Mouse (Mus musculus) heart, postnatal 25 days (tissue): ENCODE results near the gene Frmd4a. TPM values are rescaled to one million over a fixed set of nuclear protein-coding genes. Genes with fewer than 3 reads are reported as not detected.
"Not testable (repeated sequence)": the region's sequence is repeated elsewhere in the genome, so short reads cannot be mapped to it uniquely, and the experiment has no call there.

ENCODE experiments used
- DNase-seq: peaks from one replicate; pipeline ENCODE4 v3.0.0; 2022; ENCODE audit warnings: low spot score
- intact Hi-C: fragments of 180-260 bp; cut with DNase I; formaldehyde crosslinking; loops from one replicate; pipeline ENCODE4 v1.15.1; 2025
- total RNA-seq, 2 experiments: library from RNA; stranded (reverse); gene quantifications; 2 replicates each; pipeline ENCODE4 v1.2.3; 2021

The Frmd4a gene
- total RNA-seq, 2 experiments from 2014 or later, result 21.6 to 31.3 TPM

DNA sequence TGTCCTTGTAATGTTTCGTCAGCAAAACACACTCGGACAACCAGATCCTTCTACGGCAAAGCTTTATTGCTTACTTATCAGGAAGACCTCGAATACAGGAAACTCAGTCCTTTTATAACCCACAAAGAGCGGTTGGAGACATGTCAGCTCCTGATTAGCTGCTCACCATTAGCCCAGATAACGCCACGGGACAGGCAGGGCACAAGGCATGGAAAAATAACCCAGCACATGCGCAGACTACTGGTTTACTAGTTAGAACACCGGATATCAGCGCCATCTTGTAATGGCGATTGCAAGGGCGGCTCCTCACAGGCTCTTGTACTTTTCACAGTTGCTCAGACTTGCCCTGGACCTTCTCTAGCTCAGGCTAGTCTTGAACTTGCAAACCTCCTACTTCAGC, 241.3 kb downstream of the Frmd4a start:
- DNase-seq, intact Hi-C loops: not testable (repeated sequence)

DNA sequence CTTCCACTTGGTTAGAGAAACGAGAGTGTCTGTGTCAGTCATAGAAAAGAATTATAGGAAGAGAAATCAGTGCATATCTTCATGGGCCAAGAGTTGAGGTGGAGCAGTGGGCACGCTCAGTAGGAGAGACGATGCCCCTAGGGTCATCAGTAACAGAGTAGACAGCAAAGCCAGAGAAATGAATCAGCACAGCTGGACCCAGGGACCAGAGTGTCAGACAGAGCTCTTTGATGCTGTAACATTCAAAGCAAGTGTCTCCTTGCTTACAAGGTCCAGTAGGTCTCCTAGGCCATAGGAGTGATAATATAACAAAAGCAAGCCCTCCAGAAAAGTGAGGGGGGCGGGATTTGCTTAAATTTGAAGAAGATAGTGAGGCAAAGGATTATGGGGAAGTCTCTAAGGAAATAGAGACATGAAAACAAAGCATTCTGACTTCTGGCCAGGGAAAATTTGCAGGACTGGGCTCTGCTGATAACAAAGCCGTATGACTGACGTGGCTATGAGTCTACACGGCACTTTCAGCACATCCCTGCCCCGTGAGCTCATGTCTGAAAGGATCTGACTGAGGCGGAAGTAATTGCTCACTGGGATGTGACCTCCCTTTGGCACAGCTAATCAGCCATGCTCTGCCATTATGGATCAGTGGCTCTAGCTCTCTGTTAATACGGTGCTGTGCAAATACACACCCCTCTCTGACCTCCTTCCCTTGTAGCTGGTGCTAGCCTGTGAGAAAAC, 243.0 kb downstream of the Frmd4a start:
- no peak for DNase-seq
- intact Hi-C loops, result no loop called here

DNA sequence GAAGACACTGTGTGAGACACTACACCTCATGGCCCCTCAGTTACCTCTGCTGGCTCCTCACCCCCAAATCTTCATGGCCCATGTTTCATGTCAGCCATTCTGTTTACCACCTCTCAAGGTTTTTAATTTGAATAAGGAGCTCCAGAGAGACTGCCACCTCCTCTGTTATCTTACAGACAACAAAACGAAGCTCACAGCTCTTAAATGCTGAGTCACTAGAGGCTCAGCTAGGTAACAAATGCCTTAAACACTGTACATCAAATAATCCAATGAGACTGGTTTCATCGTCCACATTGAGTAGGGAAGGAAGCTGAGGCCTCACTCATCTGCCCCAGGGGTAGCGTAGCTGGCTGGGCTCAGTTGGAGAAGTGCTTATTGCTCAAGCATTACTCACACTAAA, 245.2 kb downstream of the Frmd4a start:
- no peak for DNase-seq
- intact Hi-C loops, result no loop called here

DNA sequence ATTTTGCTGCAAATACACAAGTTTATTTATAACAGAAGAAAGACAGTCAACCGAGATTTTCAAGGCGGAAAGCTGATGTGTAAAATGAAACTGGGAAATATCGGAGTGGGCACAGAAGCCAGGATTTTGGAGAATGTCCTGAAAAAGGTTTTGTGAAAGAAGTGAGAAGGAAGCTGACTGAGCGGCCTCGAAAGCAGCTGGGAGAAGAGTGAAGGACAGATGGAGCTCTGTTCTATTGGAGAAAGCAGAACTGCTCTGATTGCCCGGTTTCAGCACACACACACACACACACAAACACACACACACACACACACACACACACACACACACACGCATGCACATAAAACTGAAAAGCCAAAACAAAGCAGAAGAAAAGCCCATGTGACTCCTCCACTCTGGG, 249.9 kb downstream of the Frmd4a start:
- DNase-seq, result no peak
- intact Hi-C loops, result no loop called here

DNA sequence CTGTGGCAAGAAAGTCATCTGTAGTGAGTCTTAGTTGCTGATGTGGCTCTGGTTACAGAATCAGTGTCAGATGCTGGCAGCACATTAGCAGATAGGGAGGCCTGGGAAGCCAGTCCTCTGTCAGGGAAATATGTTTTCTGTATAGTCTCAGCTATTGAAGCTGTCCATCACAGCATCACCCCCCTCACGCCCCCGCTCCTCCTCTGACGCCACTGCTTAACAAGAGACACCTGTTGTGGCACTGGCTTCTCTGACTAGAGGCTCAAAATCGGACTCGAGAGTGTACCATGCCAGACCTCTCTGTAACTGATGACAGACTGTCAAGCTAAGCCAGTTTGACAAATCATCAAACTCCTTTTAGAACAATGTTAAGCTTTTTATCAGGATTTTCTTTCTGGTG, 265.3 kb downstream of the Frmd4a start:
- intact Hi-C loops, result no loop called here
- DNase-seq, result no peak

DNA sequence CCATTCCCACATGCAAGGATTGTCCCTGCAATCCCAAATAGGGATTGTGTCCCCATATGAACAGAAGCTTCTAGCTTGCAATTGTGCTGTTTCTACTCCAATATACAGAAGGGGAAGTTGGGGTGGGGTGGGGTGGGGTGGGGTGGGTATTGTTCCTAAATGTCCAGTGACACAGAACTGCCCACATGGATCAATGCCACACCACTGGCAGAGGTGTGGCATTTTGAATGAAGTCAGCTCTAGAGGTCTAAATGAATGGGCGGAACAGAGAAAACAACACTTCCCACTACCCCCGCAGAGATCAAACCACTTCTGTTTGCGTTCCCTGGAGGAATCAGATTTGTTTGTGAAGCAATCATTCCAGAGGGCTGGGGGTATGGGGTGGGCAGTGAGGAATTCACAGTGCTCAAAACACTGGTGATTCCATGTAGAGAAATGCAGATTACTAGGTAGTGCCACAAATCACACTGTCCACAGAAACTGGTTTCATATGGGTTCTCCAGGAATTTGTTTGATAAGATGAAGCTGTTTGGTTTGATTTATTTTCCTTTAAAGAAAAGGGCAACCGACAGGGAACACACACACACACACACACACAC, 268.3 kb downstream of the Frmd4a start:
- intact Hi-C loops, result no loop called here
- DNase-seq, result no peak

DNA sequence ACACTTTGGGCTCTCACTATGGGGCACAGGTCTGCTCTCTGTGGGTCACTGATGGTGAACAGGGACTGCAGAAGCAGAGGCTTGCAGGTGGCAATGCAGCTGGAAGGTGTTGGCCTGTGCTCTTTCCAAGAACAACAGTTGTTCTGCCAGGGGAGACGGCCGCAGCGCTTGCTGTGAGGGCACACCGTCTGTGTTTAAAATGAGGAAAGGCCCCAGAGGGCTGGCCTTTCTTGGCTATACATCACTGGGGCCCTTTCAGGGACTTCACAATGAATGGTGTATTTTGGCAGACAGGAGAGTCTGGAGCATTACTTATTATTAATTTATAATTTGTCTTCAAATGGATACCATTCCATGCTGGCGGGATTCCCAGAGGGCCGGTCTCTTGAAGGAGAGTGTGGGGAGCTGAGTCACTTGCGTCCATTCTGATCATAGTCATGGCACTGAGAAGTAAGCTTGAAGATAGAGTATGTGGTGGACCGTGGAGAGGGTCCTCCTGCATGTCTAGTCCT, 268.9 kb downstream of the Frmd4a start:
- DNase-seq, result no peak
- intact Hi-C loops, result no loop called here

DNA sequence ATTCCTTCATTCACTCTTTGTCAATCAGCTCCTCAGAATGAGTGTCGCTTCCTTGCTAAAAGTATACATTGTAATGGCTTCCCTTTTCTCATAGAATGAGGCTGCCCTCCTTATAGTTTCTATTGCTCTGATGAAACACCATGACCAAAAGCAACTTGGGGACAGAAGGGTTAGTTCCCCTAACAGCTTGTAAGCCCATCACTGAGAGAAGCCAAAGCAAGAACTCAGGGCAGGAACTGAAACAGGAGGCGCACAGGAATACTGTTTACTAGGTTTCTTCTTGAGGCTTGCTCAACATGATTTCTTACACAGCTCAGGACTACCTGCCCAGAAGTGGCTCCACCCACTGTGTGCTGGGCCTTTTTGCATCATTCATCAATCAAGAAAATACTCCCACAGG, 273.0 kb downstream of the Frmd4a start:
- intact Hi-C loops, result no loop called here
- DNase-seq, result no peak

DNA sequence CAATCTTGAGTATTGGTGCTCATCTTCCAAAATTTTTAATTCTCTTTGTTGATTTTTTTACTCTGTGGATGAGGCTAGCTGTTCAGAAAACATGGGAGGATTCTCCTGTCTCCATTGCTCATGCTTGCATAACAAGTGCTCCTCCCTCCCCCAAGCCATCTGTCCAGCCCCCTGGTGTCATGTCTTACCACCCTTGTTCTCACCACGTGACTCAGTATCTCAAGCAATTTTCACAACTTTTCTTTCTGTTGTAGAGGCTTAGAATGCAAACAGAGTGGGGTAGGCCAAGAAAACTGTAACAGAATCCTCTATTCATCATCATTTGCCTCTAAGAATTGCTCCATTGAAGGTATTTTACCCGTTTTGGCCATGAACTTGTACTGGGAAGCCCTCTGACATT, 273.6 kb downstream of the Frmd4a start:
- DNase-seq, result no peak

DNA sequence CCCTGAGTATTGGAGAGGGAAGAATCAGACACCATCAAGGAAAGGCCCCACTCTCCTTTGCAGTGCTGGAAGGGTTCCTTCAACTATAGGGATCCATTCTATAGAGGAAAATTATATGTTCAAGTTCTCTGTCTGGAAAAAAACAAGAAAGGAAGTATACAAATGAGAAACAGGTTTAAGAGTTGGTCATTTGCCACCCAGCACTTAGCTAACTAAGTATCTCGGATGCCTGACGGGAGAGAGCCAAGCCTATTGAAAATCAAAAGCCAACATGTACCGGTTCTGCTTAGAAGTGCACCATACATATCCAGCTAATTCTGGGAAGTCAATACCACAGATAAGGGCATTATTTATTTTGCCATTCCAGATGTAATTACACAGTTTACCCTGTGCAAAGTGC, 274.2 kb downstream of the Frmd4a start:
- intact Hi-C loops, result no loop called here

More for the DNA sequence above, 273.6 kb downstream of the Frmd4a start:
- intact Hi-C loops, result no loop called here

DNA sequence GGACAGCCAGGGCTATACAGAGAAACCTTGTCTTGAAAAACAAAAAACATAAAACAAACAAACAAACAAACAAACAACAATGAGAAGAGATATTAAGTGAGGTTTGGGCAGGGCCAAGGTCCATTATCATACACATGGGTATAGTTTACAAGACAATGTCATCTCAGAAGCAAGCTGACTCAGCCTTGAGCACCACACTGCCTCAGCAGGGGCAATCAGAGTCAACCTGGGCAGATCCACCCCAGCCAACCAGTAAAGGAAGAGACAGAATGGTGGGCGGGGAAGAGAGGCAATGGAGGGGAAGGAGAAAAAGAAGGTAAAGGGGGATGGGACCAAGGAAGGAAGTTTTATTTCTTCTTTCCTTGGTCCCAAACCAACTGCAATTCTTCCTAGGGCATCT, 276.2 kb downstream of the Frmd4a start:
- no peak for DNase-seq
- intact Hi-C loops, result no loop called here

More for the DNA sequence above, 274.2 kb downstream of the Frmd4a start:
- DNase-seq, result no peak

DNA sequence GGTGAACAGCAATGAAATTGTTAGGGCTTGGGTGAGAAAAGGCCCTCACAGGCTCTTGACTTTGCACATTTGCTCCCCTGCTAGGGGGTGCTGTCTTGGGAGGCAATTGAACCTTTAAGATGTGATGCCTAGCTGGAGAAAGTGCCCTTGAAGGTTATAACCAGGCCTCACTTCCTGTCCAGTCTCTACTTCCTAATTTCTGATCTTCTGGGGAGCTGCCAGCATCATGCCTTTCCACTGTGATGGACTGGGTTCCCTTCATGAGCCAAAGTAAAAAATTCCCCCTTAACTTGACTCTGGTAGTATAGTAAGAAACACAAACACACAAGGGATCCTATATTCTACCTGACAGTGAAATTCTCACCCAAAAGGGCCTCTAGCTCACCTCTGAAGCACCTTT, 278.1 kb downstream of the Frmd4a start:
- no peak for DNase-seq
- intact Hi-C loops, result no loop called here

DNA sequence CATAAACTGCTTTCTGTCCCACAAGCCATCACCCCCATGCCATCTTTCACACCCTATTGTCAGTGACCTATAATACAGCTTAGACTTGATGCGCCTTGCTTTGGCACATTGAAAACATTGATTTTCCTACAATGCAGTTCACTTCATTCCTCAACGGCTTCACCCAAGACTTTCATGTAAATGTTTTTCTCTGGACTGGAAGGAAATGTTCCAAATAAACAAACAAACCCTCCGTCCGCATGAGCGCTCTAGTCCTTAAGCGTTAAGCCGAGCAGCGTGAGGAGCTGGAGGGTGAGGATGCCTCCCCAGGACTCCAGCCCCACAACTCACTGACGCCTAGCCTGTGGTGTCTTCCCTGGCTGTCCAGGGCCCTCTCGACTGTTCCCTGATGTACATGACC, 279.4 kb downstream of the Frmd4a start:
- no peak for DNase-seq
- intact Hi-C loops, result no loop called here

DNA sequence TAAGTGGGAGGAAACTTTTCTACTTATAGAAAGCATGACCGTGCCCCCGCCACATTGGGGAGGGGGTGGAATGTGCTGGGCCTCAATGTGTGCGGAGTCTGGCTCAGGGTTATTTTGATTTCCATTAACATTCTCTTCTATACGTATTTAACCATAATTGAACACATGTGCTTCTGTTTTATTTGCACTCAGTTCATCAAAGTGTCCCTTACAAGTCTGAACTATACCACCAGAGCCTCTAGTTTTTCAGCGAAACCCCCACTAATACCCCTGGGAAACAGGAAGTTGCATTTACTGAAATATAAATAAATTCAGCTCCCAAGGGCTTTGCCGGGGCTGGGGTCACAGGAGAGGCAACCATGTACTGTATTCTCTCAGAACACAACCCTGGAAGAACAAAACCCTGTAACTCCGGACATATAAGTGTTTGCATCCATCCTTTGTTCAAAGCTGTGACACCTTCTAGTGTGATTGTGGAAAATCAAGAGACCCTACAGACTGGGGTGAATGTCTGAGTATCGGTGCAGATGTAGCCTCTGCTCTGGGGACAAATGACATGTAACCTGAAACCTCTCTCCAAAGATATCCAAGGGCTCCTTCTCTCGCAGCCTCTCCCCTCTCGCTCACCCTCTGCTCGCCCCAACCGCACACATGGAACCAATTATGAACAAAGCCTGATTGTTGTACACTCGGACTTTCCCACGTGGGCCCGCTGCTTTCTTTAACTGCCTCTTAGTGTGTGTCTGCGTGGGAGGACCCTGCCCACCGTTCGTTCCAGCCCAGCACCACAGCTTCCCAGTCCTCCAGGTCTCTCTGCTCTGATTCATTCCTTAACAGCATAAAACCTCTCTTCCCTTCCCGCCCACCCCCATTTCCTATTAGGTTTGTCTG, 281.1 kb downstream of the Frmd4a start:
- peak; percentile 10 for DNase-seq
- intact Hi-C loops, result no loop called here

DNA sequence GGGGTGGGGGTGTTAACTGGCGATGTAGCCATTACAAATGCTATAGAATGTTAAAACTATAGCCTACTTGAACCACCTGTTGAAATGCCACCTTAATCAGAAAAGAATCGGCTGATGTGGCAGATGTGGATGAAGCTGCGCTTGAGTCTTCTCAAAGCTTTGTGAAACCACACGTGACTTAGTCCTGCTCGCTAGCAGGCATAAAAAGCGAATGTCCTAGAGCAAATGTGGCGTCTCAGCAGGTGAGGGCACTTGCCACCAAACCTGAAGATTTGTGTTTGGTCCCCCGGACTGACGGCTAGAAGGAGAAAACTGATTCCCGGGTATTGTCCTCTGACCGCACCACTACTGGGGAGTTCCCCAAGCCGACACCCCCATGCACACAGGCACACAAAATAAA, 282.1 kb downstream of the Frmd4a start:
- intact Hi-C loops, result no loop called here
- no peak for DNase-seq

DNA sequence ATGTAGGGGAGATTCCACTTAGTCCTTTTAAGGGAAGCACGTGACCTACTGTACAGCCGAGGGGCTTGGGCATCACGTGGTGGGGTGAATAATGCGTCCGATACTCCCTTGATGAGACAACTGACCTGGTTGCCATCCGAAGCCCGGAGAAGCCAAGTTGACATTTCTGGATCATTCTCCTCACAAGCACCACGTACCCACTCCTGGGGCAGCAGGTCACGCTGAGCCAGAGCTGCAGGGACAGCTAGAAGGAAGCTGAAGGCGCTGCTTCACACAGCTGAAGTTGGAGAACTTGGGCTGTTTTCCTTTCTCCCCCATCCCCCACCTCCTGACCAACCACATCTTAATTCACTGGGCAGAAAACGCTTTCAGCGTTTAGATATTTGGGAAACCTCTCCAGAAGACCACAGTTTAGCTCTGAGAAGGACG, 282.9 kb downstream of the Frmd4a start:
- peak; percentile 5 for DNase-seq
- intact Hi-C loops, result no loop called here

DNA sequence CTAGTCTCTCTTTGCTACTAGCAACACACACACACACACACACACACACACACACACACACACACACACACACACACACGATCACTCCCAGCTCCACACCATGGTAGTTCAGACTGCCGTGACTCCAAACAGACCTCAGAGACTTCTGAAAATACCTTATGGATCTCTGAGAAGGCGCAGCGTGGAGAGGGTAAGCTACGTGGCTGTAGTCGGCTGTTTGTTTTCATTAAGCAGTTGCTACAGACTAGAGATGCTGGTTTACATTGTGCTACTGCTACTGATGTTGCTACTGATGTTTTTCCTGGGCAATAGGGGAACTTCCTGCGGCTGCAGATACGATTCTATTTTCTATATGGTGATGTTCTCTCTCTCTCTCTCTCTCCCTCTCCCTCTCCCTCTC, 283.3 kb downstream of the Frmd4a start:
- intact Hi-C loops, result no loop called here
- DNase-seq, result no peak

DNA sequence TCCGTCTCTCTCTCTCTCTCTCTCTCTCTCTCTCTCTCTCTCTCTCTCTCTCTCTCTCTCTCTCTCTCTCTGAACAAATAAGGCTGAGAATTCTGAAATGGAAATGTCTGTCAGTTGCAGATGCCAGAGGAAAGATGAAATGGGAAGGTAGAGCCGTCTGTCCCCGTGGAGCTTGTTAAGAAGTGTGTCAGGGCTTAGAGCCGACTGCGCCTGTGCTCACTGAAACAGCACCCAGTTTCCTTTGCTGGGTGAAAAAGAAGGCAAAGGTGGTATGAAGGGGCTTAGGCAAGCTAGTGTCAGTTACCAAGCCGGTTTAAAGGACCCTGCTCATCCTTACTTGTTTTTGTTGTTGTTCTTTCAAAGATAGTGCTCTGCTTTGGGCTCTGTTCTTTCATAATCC, 283.7 kb downstream of the Frmd4a start:
- intact Hi-C loops, result no loop called here

DNA sequence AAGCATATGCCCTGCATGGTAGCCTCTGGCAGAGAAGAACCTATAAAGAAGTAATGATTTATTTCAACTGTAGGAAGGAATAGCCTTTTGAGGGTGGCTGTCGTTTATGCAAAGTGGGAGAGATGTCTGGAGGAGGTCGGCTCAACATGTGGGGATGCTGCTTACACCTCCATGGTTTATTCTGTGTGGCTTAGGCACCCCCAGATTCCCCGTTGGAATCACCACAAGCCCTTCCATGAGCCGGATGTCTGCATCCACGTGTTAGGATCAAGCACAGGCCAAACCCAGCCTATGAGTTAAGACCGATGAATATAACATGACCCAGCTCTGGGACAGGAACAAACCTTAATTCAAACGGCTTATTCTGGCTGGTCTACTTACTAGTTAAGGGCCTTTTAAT, 284.2 kb downstream of the Frmd4a start:
- DNase-seq, result no peak
- intact Hi-C loops, result no loop called here

More for the DNA sequence above, 283.7 kb downstream of the Frmd4a start:
- DNase-seq, result no peak

DNA sequence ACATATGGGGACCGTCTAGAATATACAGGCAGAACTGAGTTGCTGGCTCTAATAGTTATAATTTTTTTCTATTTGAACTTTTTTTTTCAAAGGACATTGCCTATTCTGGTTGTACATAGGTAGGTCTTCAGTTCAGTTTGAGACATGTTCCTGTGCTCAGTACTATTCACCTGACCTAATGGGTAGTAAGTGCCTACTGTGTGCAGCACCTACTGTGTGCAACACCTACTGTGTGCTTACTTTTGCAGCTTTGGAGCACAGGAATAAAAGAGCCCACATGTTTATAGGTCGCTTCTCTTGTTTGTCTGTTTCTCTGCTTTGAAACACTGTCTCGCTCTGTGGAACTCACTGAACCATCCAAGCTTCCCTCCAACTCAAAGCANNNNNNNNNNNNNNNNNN, 284.6 kb downstream of the Frmd4a start:
- DNase-seq, result no peak
- intact Hi-C loops, result no loop called here

DNA sequence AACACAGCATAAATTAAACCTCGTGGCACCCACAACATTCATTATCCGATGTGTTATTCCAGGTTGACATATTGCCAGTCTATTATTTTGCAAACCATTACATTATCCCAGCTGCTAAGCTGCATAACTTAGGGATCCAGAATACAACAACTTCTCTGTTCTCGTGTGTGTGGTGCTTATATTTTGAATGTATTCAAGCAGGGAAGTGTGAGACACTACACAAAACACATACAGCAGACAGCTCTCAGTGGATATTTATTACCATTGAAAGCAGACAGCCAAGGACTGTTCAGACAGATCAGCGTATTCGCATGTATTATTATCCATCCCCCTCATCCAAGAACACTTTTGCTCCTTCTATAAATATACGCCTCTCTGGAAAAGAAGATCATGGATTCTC, 289.6 kb downstream of the Frmd4a start:
- no peak for DNase-seq
- intact Hi-C loops, result no loop called here
